Mouse (Mus musculus) erythroblast, embryonic 14.5 days (primary cell): ENCODE data around the gene Topaz1.

Experiments used
- GATA1 ChIP-seq: IDR thresholded peaks from 2 replicates; pipeline ENCODE4 v1.6.1; 2012; ENCODE audit warnings: low read length, inconsistent platforms, mixed read lengths
- TAL1 ChIP-seq: IDR thresholded peaks from 3 replicates; pipeline ENCODE4 v1.6.1; 2012; ENCODE audit warnings: low read length, inconsistent platforms, mixed read lengths

- TF ChIP-seq TAL1 (no peak), GATA1 (no peak)
These were observed at the start of gene Topaz1 for GRCm38 (mm10) chr9:122747060-122747459.
